Mouse (Mus musculus) MEL (cell line): ENCODE data around the gene Zfp58. TPM values are rescaled to one million over a fixed set of nuclear protein-coding genes. Genes with fewer than 3 reads are reported as not detected.
A peak's percentile ranks its signal among the peaks of the same experiment; 100 is the strongest.

Experiments
- DNase-seq: peaks from one replicate; pipeline ENCODE4 v3.0.0; 2011; ENCODE audit warnings: low read depth, low spot score
- H3K27ac ChIP-seq: 2 replicates; pipeline ENCODE4 v1.5.1; 2012; ENCODE audit warnings: low read depth, mild to moderate bottlenecking, control low read depth, low read length, moderate library complexity; ENCODE audit not compliant: control insufficient read depth
- H3K27me3 ChIP-seq, 2 experiments: fragments of 150-350 bp in 1 of 2; sonication (generic) in 1 of 2; 2 replicates each; pipeline ENCODE4 v1.6.1; 2012; ENCODE audit warnings: low read length in 2 of 2, mild to moderate bottlenecking in 2 of 2, improper control_type of control experiment in 1 of 2, moderate library complexity in 1 of 2; ENCODE audit not compliant: insufficient read depth in 2 of 2, control insufficient read depth in 1 of 2
- H3K36me3 ChIP-seq, 2 experiments: 2 replicates each; pipeline ENCODE4 v1.6.1; 2012 to 2014; ENCODE audit warnings: low read length in 2 of 2, improper control_type of control experiment in 1 of 2, inconsistent platforms in 1 of 2, mild to moderate bottlenecking in 1 of 2; ENCODE audit not compliant: insufficient read depth in 2 of 2, control insufficient read depth in 1 of 2
- H3K4me1 ChIP-seq, 2 experiments: fragments of 150-350 bp in 1 of 2; sonication (generic) in 1 of 2; 2 replicates each; pipeline ENCODE4 v1.6.1; 2012; ENCODE audit warnings: low read length in 2 of 2, improper control_type of control experiment in 1 of 2, mild to moderate bottlenecking in 1 of 2; ENCODE audit not compliant: insufficient read depth in 2 of 2, control insufficient read depth in 1 of 2
- H3K4me3 ChIP-seq, 2 experiments: fragments of 150-350 bp in 1 of 2; sonication (generic) in 1 of 2; 2 replicates each; pipeline ENCODE4 v1.5.1; 2012; ENCODE audit warnings: low read depth in 2 of 2, low read length in 2 of 2, mild to moderate bottlenecking in 2 of 2, moderate library complexity in 2 of 2, control low read depth in 1 of 2, improper control_type of control experiment in 1 of 2; ENCODE audit not compliant: control insufficient read depth in 1 of 2, insufficient read depth in 1 of 2
- H3K79me2 ChIP-seq: 2 replicates; pipeline ENCODE4 v1.6.1; 2012; ENCODE audit warnings: mild to moderate bottlenecking, low read length, moderate library complexity; ENCODE audit not compliant: control insufficient read depth, poor library complexity, insufficient read depth
- H3K9ac ChIP-seq: 2 replicates; pipeline ENCODE4 v1.6.1; 2012; ENCODE audit warnings: low read depth, mild to moderate bottlenecking, control low read depth, low read length, moderate library complexity; ENCODE audit not compliant: control insufficient read depth, poor library complexity, severe bottlenecking
- H3K9me3 ChIP-seq: fragments of 150-350 bp; sonication (generic); replicated peaks from 2 replicates; pipeline ENCODE4 v1.6.1; 2012; ENCODE audit warnings: mild to moderate bottlenecking, low read length, improper control_type of control experiment, moderate library complexity; ENCODE audit not compliant: insufficient read depth
- CHD1 ChIP-seq: IDR thresholded peaks from 2 replicates; pipeline ENCODE4 v1.6.1; 2012; ENCODE audit warnings: low read depth, mild to moderate bottlenecking, inconsistent platforms, low read length, improper control_type of control experiment
- CTCF ChIP-seq, 3 experiments: IDR thresholded peaks in 2 of 3; conservative IDR thresholded peaks in 1 of 3; 2 replicates each; pipeline ENCODE4 v1.5.1; 2011 to 2012; ENCODE audit warnings: low read length in 3 of 3, low read depth in 2 of 3, mild to moderate bottlenecking in 2 of 3, improper control_type of control experiment in 1 of 3, inconsistent platforms in 1 of 3, mixed read lengths in 1 of 3, moderate library complexity in 1 of 3; ENCODE audit not compliant: control insufficient read depth in 1 of 3, insufficient read depth in 1 of 3, poor library complexity in 1 of 3, severe bottlenecking in 1 of 3
- E2F4 ChIP-seq: IDR thresholded peaks from 2 replicates; pipeline ENCODE4 v1.6.1; 2011; ENCODE audit warnings: low read depth, low read length, improper control_type of control experiment, borderline replicate concordance
- ELF1 ChIP-seq: IDR thresholded peaks from 2 replicates; pipeline ENCODE4 v1.6.1; 2014; ENCODE audit warnings: low read depth, mild to moderate bottlenecking, inconsistent platforms, low read length, improper control_type of control experiment, moderate library complexity
- GABPA ChIP-seq: IDR thresholded peaks from 2 replicates; pipeline ENCODE4 v1.6.1; 2012; ENCODE audit warnings: low read depth, mild to moderate bottlenecking, inconsistent platforms, low read length, improper control_type of control experiment, moderate library complexity
- HCFC1 ChIP-seq: IDR thresholded peaks from 2 replicates; pipeline ENCODE4 v1.6.1; 2012; ENCODE audit warnings: low read depth, mild to moderate bottlenecking, inconsistent platforms, low read length, improper control_type of control experiment, moderate library complexity
- JUND ChIP-seq: IDR thresholded peaks from 2 replicates; pipeline ENCODE4 v1.6.1; 2011; ENCODE audit warnings: low read depth, mild to moderate bottlenecking, improper control_type of control experiment, low read length
- KAT2A ChIP-seq: conservative IDR thresholded peaks from 2 replicates; pipeline ENCODE4 v1.6.1; 2012; ENCODE audit warnings: low read depth, low read length, improper control_type of control experiment, inconsistent platforms
- MAFK ChIP-seq: IDR thresholded peaks from 2 replicates; pipeline ENCODE4 v1.6.1; 2011; ENCODE audit warnings: low read depth, mild to moderate bottlenecking, low read length, improper control_type of control experiment, borderline replicate concordance
- MAX ChIP-seq: IDR thresholded peaks from 2 replicates; pipeline ENCODE4 v1.6.1; 2011; ENCODE audit warnings: low read length, improper control_type of control experiment
- MEF2A ChIP-seq: IDR thresholded peaks from 2 replicates; pipeline ENCODE4 v1.6.1; 2014; ENCODE audit warnings: low read depth, mild to moderate bottlenecking, inconsistent platforms, low read length, improper control_type of control experiment; ENCODE audit not compliant: poor library complexity, insufficient replicate concordance, severe bottlenecking; ENCODE audit errors: extremely low read depth
- MYB ChIP-seq: IDR thresholded peaks from 2 replicates; pipeline ENCODE4 v1.6.1; 2011; ENCODE audit warnings: mild to moderate bottlenecking, low read depth, low read length, improper control_type of control experiment
- MYC ChIP-seq: IDR thresholded peaks from 2 replicates; pipeline ENCODE4 v1.6.1; 2011; ENCODE audit warnings: low read depth, mild to moderate bottlenecking, low read length, improper control_type of control experiment, moderate library complexity
- NELFE ChIP-seq: IDR thresholded peaks from 2 replicates; pipeline ENCODE4 v1.6.1; 2011; ENCODE audit warnings: low read depth, low read length, improper control_type of control experiment
- NRF1 ChIP-seq: IDR thresholded peaks from 2 replicates; pipeline ENCODE4 v1.6.1; 2014; ENCODE audit warnings: low read depth, mild to moderate bottlenecking, inconsistent platforms, low read length, improper control_type of control experiment, moderate library complexity; ENCODE audit not compliant: poor library complexity, insufficient read depth, severe bottlenecking
- POLR2AphosphoS2 ChIP-seq: IDR thresholded peaks from 2 replicates; pipeline ENCODE4 v1.6.1; 2011; ENCODE audit warnings: low read length, improper control_type of control experiment
- POLR2AphosphoS5 ChIP-seq: IDR thresholded peaks from 2 replicates; pipeline ENCODE4 v1.6.1; 2012; ENCODE audit warnings: low read depth, borderline replicate concordance, mild to moderate bottlenecking, inconsistent platforms, low read length, moderate library complexity, mixed read lengths
- RAD21 ChIP-seq: IDR thresholded peaks from 2 replicates; pipeline ENCODE4 v1.6.1; 2011; ENCODE audit warnings: mild to moderate bottlenecking, low read depth, low read length, improper control_type of control experiment
- RCOR1 ChIP-seq: IDR thresholded peaks from 2 replicates; pipeline ENCODE4 v1.6.1; 2012; ENCODE audit warnings: low read depth, mild to moderate bottlenecking, inconsistent platforms, low read length, improper control_type of control experiment
- SIN3A ChIP-seq: IDR thresholded peaks from 2 replicates; pipeline ENCODE4 v1.6.1; 2012; ENCODE audit warnings: low read length, improper control_type of control experiment, inconsistent platforms
- SMC3 ChIP-seq: IDR thresholded peaks from 2 replicates; pipeline ENCODE4 v1.6.1; 2011; ENCODE audit warnings: low read depth, low read length, improper control_type of control experiment
- TAL1 ChIP-seq: IDR thresholded peaks from 2 replicates; pipeline ENCODE4 v1.6.1; 2012; ENCODE audit warnings: mild to moderate bottlenecking, inconsistent platforms, low read length, moderate library complexity, mixed read lengths
- TCF12 ChIP-seq: IDR thresholded peaks from 2 replicates; pipeline ENCODE4 v1.6.1; 2014; ENCODE audit warnings: low read depth, mild to moderate bottlenecking, inconsistent platforms, low read length, improper control_type of control experiment, moderate library complexity
- USF1 ChIP-seq: IDR thresholded peaks from 2 replicates; pipeline ENCODE4 v1.6.1; 2014; ENCODE audit warnings: low read depth, mild to moderate bottlenecking, inconsistent platforms, low read length, improper control_type of control experiment, moderate library complexity
- USF2 ChIP-seq, 2 experiments: IDR thresholded peaks; 2 replicates each; pipeline ENCODE4 v1.6.1; 2011 to 2012; ENCODE audit warnings: improper control_type of control experiment in 2 of 2, low read length in 2 of 2, borderline replicate concordance in 1 of 2, inconsistent platforms in 1 of 2, low read depth in 1 of 2, mild to moderate bottlenecking in 1 of 2; ENCODE audit not compliant: insufficient read depth in 1 of 2
- ZC3H11A ChIP-seq: IDR thresholded peaks from 2 replicates; pipeline ENCODE4 v1.6.1; 2012; ENCODE audit warnings: low read depth, mild to moderate bottlenecking, inconsistent platforms, low read length, improper control_type of control experiment
- ZKSCAN1 ChIP-seq: IDR thresholded peaks from 2 replicates; pipeline ENCODE4 v1.6.1; 2012; ENCODE audit warnings: low read depth, mild to moderate bottlenecking, inconsistent platforms, low read length, improper control_type of control experiment, moderate library complexity
- ZMIZ1 ChIP-seq: IDR thresholded peaks from 2 replicates; pipeline ENCODE4 v1.6.1; 2012; ENCODE audit warnings: low read depth, mild to moderate bottlenecking, inconsistent platforms, low read length, improper control_type of control experiment, moderate library complexity
- ZNF384 ChIP-seq: IDR thresholded peaks from 2 replicates; pipeline ENCODE4 v1.6.1; 2012; ENCODE audit warnings: low read depth, mild to moderate bottlenecking, inconsistent platforms, low read length, improper control_type of control experiment
- polyA plus RNA-seq, 2 experiments: library from polyadenylated mRNA; stranded (reverse) in 1 of 2; unstranded in 1 of 2; fragments of >175 nt in 1 of 2; fragments of >200 nt in 1 of 2; gene quantifications; 2 replicates each; pipeline versions ENCODE4 v1.2.1 to v1.2.4; 2012; ENCODE audit warnings: low replicate concordance in 2 of 2, low read depth in 1 of 2; ENCODE audit not compliant: insufficient read length in 2 of 2, insufficient read depth in 1 of 2, missing spikeins in 1 of 2
- total RNA-seq: library from RNA; depleted of rRNA; stranded (reverse); fragments of 300-350 nt; gene quantifications from 2 replicates; pipeline ENCODE4 v1.2.3, GENCODE M21; 2012

Gene Zfp58
- total and polyA plus RNA-seq, 3 experiments: 3.2 to 4.8 TPM; not detected in 1

GRCm38 (mm10) chr13:67484424-67484811 lies 15.9 kb downstream of the Zfp58 start:
- Histone ChIP-seq H3K4me3 (peak overlapping the region; percentile 62 to 76), H3K9ac (peak overlapping the region; percentile 62), H3K4me1 (no peaks in the 10 kb centered on the region; a peak in 1 of 4 replicates), H3K36me3 (peaks cover 0 to 3% of the 10 kb centered on the region in 2 experiments; a peak in 1 of 4 replicates), H3K27me3 (no peaks in the 10 kb centered on the region), H3K79me2 (no peaks in the 10 kb centered on the region; the same call in 1 of the 2 replicates), H3K9me3 (no peaks in the 10 kb centered on the region), H3K27ac (peak overlapping the region; percentile 30)
- DNase-seq: no peak
- TF ChIP-seq MYC (no peak), USF1 (0 out of 2 replicates have a peak, but pooled peaks have one; percentile 0), POLR2AphosphoS2 (0 out of 2 replicates have a peak, but pooled peaks have one; percentile 3), ZKSCAN1 (no peak)

GRCm38 (mm10) chr13:67483625-67484423 lies 16.5 kb downstream of the Zfp58 start, which contains the start of gene Zfp874b:
Gene Zfp874b, minus strand, starts transcription at chr13:67484258.
- H3K4me1 ChIP-seq: no peaks in the 10 kb centered on the region; a peak in 1 of 4 replicates
- no peaks in the 10 kb centered on the region; the same call in 1 of the 2 replicates for H3K79me2 ChIP-seq
- no peaks in the 10 kb centered on the region for H3K9me3 ChIP-seq
- H3K36me3 ChIP-seq: peaks cover 0 to 3% of the 10 kb centered on the region in 2 experiments; a peak in 1 of 4 replicates
- DNase-seq: peak; percentile 95
- peak within 1 kb of the TSS; percentile 76 to 86 for H3K4me3 ChIP-seq
- H3K27me3 ChIP-seq: no peaks in the 10 kb centered on the region
- peak within 1 kb of the TSS; percentile 68 for H3K9ac ChIP-seq
- H3K27ac ChIP-seq: peak within 1 kb of the TSS; percentile 30
- TF ChIP-seq RCOR1 (no peak), CHD1 (no peak), MAFK (no peak), RAD21 (no peak), MEF2A (no peak), USF2 (IDR thresholded peaks at IDR 0.05; ENCODE audit: borderline replicate concordance in 1 of 2, insufficient read depth in 1 of 2, low read depth in 1 of 2, low read length in 2 of 2) (no peak), ELF1 (peak; percentile 69), CTCF (IDR thresholded peaks at IDR 0.05 in 2 of 3, conservative IDR thresholded peaks at IDR 0.05 in 1 of 3; ENCODE audit: control insufficient read depth in 1 of 3, insufficient read depth in 1 of 3, low read depth in 2 of 3, low read length in 3 of 3, poor library complexity in 1 of 3, severe bottlenecking in 1 of 3) (no peak), KAT2A (peak; percentile 68; the same call in 1 of the 2 replicates), ZC3H11A (no peak), MYC (peak; percentile 79), ZMIZ1 (no peak), NRF1 (peak; percentile 47; the same call in 1 of the 2 replicates), HCFC1 (peak; percentile 93), POLR2AphosphoS5 (no peak), SIN3A (peak; percentile 99), TAL1 (no peak), SMC3 (no peak), TCF12 (peak; percentile 53; the same call in 1 of the 2 replicates), E2F4 (no peak), MAX (peak; percentile 89), ZNF384 (no peak), ZKSCAN1 (no peak), MYB (no peak), JUND (no peak), NELFE (peak; percentile 52), GABPA (no peak)
